16 mouse cellular contexts compared by ENCODE assay signal in genomic region chr1:182849556-182849955, GRCm38 (mm10).
DNase-seq lines count a peak whose midpoint lies in the region; ATAC-seq and TF ChIP-seq lines count a peak whose summit lies in the region.
"Had no signal": no experiment of that assay in that cellular context is flagged by ENCODE, and none has a peak within 500 bp of the region (broad histone marks: within the 10 kb centered on the region; RNA-seq: fewer than 3 reads in every experiment).

No protein-coding gene starts in this region.

- no peak for TF ChIP-seq CTCF in lung, postnatal 0 days (IDR thresholded peaks at IDR 0.05)

- no peak overlapping the region for H3K9ac ChIP-seq in forebrain, embryonic 14.5 days (ENCODE audit: low read length)
- H3K9ac ChIP-seq in lung, postnatal 0 days (replicated peaks; ENCODE audit: low read depth) = no peak overlapping the region
- H3K9ac ChIP-seq: liver, embryonic 13.5 days had no signal

- no peaks in the 10 kb centered on the region for H3K27me3 ChIP-seq in forebrain, embryonic 14.5 days (replicated peaks; ENCODE audit: control insufficient read depth, insufficient read depth, low read length)
- H3K27me3 ChIP-seq in forebrain, embryonic 10.5 days (ENCODE audit: poor library complexity, severe bottlenecking) = no peaks in the 10 kb centered on the region
- no peaks in the 10 kb centered on the region for H3K27me3 ChIP-seq in lung, postnatal 0 days (replicated peaks; ENCODE audit: insufficient read depth, low read length)
- H3K27me3 ChIP-seq: liver, embryonic 13.5 days; Patski had no signal

- no peaks in the 10 kb centered on the region for H3K9me3 ChIP-seq in forebrain, embryonic 14.5 days (replicated peaks; ENCODE audit: control insufficient read depth, low read length)
- no peaks in the 10 kb centered on the region for H3K9me3 ChIP-seq in forebrain, embryonic 10.5 days
- H3K9me3 ChIP-seq in lung, postnatal 0 days (ENCODE audit: low read length) = no peaks in the 10 kb centered on the region
- H3K9me3 ChIP-seq: liver, embryonic 13.5 days had no signal

- 0 out of 2 replicates have a peak overlapping the region, but pooled peaks have one; percentile 9 for H3K27ac ChIP-seq in forebrain, embryonic 14.5 days (ENCODE audit: low read depth, low read length)
- no peak overlapping the region for H3K27ac ChIP-seq in forebrain, embryonic 10.5 days
- no peak overlapping the region for H3K27ac ChIP-seq in lung, postnatal 0 days (ENCODE audit: low read length)
- H3K27ac ChIP-seq: liver, embryonic 13.5 days; stomach, postnatal 0 days had no signal

- no peaks in the 10 kb centered on the region for H3K4me1 ChIP-seq in forebrain, embryonic 14.5 days (ENCODE audit: control insufficient read depth, insufficient read depth, low read length)
- H3K4me1 ChIP-seq in forebrain, embryonic 10.5 days = peaks cover 10% of the 10 kb centered on the region
- H3K4me1 ChIP-seq in lung, postnatal 0 days (ENCODE audit: insufficient read depth, low read depth, low read length) = no peaks in the 10 kb centered on the region
- H3K4me1 ChIP-seq: liver, embryonic 13.5 days had no signal

- ATAC-seq in forebrain, embryonic 14.5 days = no peak
- ATAC-seq in megakaryocyte progenitor cell, adult 5-6 weeks (replicated peaks; ENCODE audit: poor library complexity) = no peak
- no peak for ATAC-seq in lung, postnatal 0 days
- ATAC-seq: Patski had no signal

- no peak overlapping the region for H3K4me3 ChIP-seq in forebrain, embryonic 14.5 days (ENCODE audit: low read depth, low read length)
- no peak overlapping the region for H3K4me3 ChIP-seq in forebrain, embryonic 10.5 days
- H3K4me3 ChIP-seq in lung, postnatal 0 days (ENCODE audit: low read depth, low read length) = no peak overlapping the region
- H3K4me3 ChIP-seq: liver, embryonic 13.5 days had no signal

- no peak for DNase-seq in forebrain, embryonic 14.5 days (ENCODE audit: low spot score)
- no peak for DNase-seq in forebrain, embryonic 10.5 days (ENCODE audit: extremely low spot score, low spot score)
- DNase-seq in layer of hippocampus, adult 9-11 months = peak; percentile 40
- no peak for DNase-seq in layer of hippocampus, postnatal 25 days (ENCODE audit: extremely low spot score in 1 of 2, low spot score in 1 of 2)
- DNase-seq in right cerebral cortex, postnatal 14 days = peak; percentile 28
- DNase-seq in right cerebral cortex, postnatal 10 days (ENCODE audit: low spot score in 2 of 2) = no peak
- DNase-seq in lung, postnatal 0 days (ENCODE audit: low spot score) = no peak
- DNase-seq: cerebellum, adult 8-10 months; heart, postnatal 36 days; kidney, adult 11 months; kidney, postnatal 14 days; liver, embryonic 13.5 days; lung, postnatal 14 days had no signal

- H3K4me2 ChIP-seq in forebrain, embryonic 14.5 days (ENCODE audit: low read length) = no peak overlapping the region
- H3K4me2 ChIP-seq in lung, postnatal 0 days (replicated peaks; ENCODE audit: low read depth, low read length) = no peak overlapping the region
- H3K4me2 ChIP-seq: liver, embryonic 13.5 days had no signal

- WGBS in forebrain, embryonic 14.5 days = 77% methylated on average over 12 of the region's 12 CpGs
- 90% methylated on average over 12 of the region's 12 CpGs for WGBS in forebrain, embryonic 10.5 days
- WGBS in lung, postnatal 0 days = 71% methylated on average over 12 of the region's 12 CpGs

- TF ChIP-seq EP300 in lung, postnatal 0 days (IDR thresholded peaks at IDR 0.05) = no peak

- no peaks in the 10 kb centered on the region for H3K36me3 ChIP-seq in forebrain, embryonic 14.5 days (ENCODE audit: control insufficient read depth, insufficient read depth, low read length)
- H3K36me3 ChIP-seq in forebrain, embryonic 10.5 days (replicated peaks) = no peaks in the 10 kb centered on the region
- H3K36me3 ChIP-seq in lung, postnatal 0 days (ENCODE audit: insufficient read depth, low read length) = no peaks in the 10 kb centered on the region
- H3K36me3 ChIP-seq: liver, embryonic 13.5 days had no signal

Comparison
In these comparisons a context has a peak if more than half of its experiments do, and no peak if none do; other contexts are left out.
1. DNase-seq: peak in layer of hippocampus, adult 9-11 months (single experiment) and right cerebral cortex, postnatal 14 days (single experiment); none in forebrain, embryonic 14.5 days (single experiment), forebrain, embryonic 10.5 days (single experiment), layer of hippocampus, postnatal 25 days (0 of 2), right cerebral cortex, postnatal 10 days (0 of 2) and lung, postnatal 0 days (single experiment).